Mouse (Mus musculus): ENCODE results near the gene Ptdss2. TPM values are rescaled to one million over a fixed set of nuclear protein-coding genes. Genes with fewer than 3 reads are reported as not detected.

Gene Ptdss2
- polyA plus RNA-seq, 1 experiment from 2014 or later, result 70.9 TPM

DNA sequence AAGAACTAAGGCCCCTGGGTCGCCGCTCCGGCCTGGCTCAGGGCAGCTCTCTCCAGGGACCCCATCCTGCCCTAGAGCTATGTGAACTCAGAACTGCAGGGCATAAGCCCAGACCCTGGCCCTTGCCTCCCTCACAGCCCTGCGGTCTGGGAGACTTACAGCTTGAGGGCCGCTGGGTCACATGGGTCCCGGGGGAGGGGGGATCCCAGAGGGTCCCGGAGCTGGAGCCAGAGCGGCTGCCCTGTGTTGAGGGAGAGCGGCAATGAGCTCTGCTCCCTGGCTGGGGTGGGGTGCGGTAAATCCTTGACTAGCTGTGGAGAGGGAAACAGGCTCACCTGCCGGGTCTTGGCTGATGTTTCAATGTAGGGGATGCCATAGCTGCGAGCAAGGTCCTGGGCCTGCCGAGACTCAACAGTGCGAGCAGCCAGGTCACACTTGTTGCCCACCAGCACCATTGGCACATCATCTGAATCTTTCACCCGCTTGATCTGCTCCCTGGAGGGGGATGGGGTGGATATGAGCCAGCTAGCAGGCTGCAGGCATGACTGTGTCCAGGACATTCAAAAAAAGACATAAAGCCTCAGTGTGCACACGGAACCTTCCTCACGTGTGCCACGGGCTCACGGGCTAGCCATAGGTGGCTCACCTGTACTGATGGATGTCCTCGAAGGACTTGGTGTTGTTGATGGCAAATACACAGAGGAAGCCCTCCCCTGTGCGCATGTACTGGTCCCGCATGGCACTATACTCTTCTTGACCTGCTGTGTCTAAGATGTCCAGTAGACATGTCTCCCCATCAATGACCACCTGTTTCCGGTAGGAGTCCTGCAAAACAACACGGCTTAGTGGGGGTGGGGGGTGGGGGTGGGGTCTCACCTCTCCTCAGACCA lies 69.9 kb downstream of the Ptdss2 start:
- Histone ChIP-seq H3K4me3 (ENCODE audit: low read depth, low read length) (no peak overlapping the region; the same call in 1 of the 2 replicates), H3K9ac (ENCODE audit: low read length) (no peak overlapping the region; the same call in 1 of the 2 replicates), H3K27ac (ENCODE audit: low read depth, low read length) (no peak overlapping the region), H3K9me3 (ENCODE audit: control insufficient read depth, low read length) (no peaks in the 10 kb centered on the region), H3K27me3 (ENCODE audit: control insufficient read depth, insufficient read depth, low read length) (no peaks in the 10 kb centered on the region), H3K4me1 (replicated peaks; ENCODE audit: control insufficient read depth, insufficient read depth, low read length) (peaks cover 10% of the 10 kb centered on the region), H3K4me2 (ENCODE audit: low read depth, low read length, severe bottlenecking) (peak overlapping the region; percentile 97; the same call in 1 of the 2 replicates), H3K36me3 (ENCODE audit: control insufficient read depth, insufficient read depth, low read length) (0 out of 2 replicates have a peak, but pooled peaks cover 2% of the 10 kb centered on the region)
- WGBS, result 91% methylated on average over 24 of the region's 24 CpGs
- no peak for ATAC-seq (replicated peaks; ENCODE audit: low FRiP score)
- DNase-seq (ENCODE audit: low spot score), result no peak

DNA sequence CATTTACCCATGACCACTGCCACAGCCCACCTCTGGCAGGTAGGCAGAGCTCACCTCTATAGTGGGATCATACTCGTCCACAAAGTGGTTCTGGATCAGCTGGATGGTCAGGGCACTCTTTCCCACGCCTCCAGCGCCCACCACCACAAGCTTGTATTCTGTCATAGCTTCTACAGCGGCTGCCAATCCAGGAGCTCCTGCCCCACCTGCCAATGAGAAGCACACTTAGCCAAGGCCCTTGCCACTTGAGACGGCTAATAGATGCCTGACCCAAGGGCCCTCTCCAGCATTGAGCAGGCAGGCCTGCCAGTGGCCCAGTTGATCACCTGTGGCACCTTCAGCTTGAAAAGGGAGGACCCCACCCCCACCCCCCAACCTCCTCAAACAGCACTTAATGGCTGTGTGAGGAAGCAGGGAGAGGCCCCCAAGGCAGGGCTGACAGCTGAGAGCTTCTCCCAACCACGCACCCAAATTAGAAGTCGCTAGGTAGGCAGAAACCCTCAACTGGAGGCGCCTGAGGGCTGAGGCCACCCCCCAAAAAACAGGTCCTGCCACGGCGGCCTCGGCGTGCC lies 70.7 kb downstream of the Ptdss2 start:
- no peak overlapping the region for H3K27ac ChIP-seq (ENCODE audit: low read depth, low read length)
- peak overlapping the region; percentile 93 for H3K9ac ChIP-seq (ENCODE audit: low read length)
- DNase-seq (ENCODE audit: low spot score), result no peak
- H3K9me3 ChIP-seq (ENCODE audit: control insufficient read depth, low read length), result no peaks in the 10 kb centered on the region
- H3K4me1 ChIP-seq (replicated peaks; ENCODE audit: control insufficient read depth, insufficient read depth, low read length), result peaks cover 10% of the 10 kb centered on the region
- peak overlapping the region; percentile 85 for H3K4me3 ChIP-seq (ENCODE audit: low read depth, low read length)
- H3K36me3 ChIP-seq (ENCODE audit: control insufficient read depth, insufficient read depth, low read length), result 0 out of 2 replicates have a peak, but pooled peaks cover 2% of the 10 kb centered on the region
- H3K4me2 ChIP-seq (ENCODE audit: low read depth, low read length, severe bottlenecking), result peak overlapping the region; percentile 97
- H3K27me3 ChIP-seq (ENCODE audit: control insufficient read depth, insufficient read depth, low read length), result no peaks in the 10 kb centered on the region
- ATAC-seq (replicated peaks; ENCODE audit: low FRiP score), result no peak
- 29% methylated on average over 12 of the region's 12 CpGs for WGBS

DNA sequence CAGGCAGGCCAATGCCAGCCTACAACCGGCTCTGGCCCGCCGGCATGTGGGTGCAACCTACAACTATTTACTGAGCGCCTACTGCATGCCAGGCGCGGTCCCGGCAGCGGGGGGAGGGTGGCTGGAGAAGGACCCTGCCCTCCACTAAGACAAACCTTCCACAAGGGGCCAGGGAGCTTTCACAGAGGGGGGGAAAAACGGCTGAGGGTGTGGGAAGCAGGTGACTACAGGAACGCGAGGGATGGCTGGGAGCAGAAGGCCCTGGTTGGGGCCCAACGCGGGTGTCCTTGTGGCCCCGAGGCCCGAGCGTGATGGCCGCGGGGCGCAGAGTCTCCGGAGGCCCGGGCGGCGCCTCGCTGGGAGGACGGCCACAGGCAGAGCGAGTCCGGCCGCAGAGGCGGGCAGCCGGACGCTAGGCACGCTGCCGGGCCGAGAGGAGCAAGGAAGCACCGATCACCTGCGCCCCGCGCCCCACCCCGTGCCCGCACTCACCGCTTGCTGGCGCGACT lies 71.2 kb downstream of the Ptdss2 start:
- peaks cover 10% of the 10 kb centered on the region for H3K4me1 ChIP-seq (replicated peaks; ENCODE audit: control insufficient read depth, insufficient read depth, low read length)
- no peak for DNase-seq (ENCODE audit: low spot score)
- H3K27me3 ChIP-seq (ENCODE audit: control insufficient read depth, insufficient read depth, low read length), result no peaks in the 10 kb centered on the region
- peak overlapping the region; percentile 97 for H3K4me2 ChIP-seq (ENCODE audit: low read depth, low read length, severe bottlenecking)
- H3K27ac ChIP-seq (ENCODE audit: low read depth, low read length), result peak overlapping the region; percentile 71; the same call in 1 of the 2 replicates
- 0 out of 2 replicates have a peak, but pooled peaks cover 2% of the 10 kb centered on the region for H3K36me3 ChIP-seq (ENCODE audit: control insufficient read depth, insufficient read depth, low read length)
- no peaks in the 10 kb centered on the region for H3K9me3 ChIP-seq (ENCODE audit: control insufficient read depth, low read length)
- peak overlapping the region; percentile 85 for H3K4me3 ChIP-seq (ENCODE audit: low read depth, low read length)
- WGBS, result 0% methylated on average over 34 of the region's 43 CpGs
- H3K9ac ChIP-seq (ENCODE audit: low read length), result peak overlapping the region; percentile 93
- ATAC-seq (replicated peaks; ENCODE audit: low FRiP score), result no peak; the same call in 1 of the 2 replicates

DNA sequence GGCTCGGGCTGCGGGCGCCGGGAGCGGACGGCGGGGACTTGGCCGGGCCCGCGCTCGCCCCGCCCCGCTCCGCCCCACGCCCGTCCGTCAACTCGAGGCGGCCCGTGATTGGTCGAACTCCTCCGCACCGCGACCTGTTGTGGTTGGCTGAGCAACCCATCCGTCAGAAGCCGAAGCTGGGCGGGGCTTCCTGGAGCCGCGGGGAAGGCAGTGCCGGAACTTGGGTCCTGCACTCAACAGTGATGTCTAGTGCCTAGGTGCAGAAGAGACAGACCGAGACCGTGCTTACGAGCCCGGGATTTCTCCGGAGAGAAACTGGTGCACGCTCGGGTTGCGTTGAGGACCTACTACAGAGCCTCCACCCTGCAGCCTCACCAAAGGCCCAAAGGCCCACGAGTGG lies 71.8 kb downstream of the Ptdss2 start, which contains the start of the genes Hras and Lrrc56:
Gene Hras, minus strand, starts transcription at position 58 of the 400 bp plus-strand sequence.
Gene Lrrc56, plus strand, starts transcription at position 210 of the 400 bp plus-strand sequence.
- Histone ChIP-seq H3K9me3 (ENCODE audit: control insufficient read depth, low read length) (no peaks in the 10 kb centered on the region), H3K4me1 (replicated peaks; ENCODE audit: control insufficient read depth, insufficient read depth, low read length) (peaks cover 10% of the 10 kb centered on the region), H3K4me3 (ENCODE audit: low read depth, low read length) (peak within 1 kb of the TSS; percentile 85), H3K27ac (ENCODE audit: low read depth, low read length) (peak within 1 kb of the TSS; percentile 71), H3K27me3 (ENCODE audit: control insufficient read depth, insufficient read depth, low read length) (no peaks in the 10 kb centered on the region), H3K9ac (ENCODE audit: low read length) (peak within 1 kb of the TSS; percentile 93), H3K36me3 (ENCODE audit: control insufficient read depth, insufficient read depth, low read length) (0 out of 2 replicates have a peak, but pooled peaks cover 2% of the 10 kb centered on the region), H3K4me2 (ENCODE audit: low read depth, low read length, severe bottlenecking) (peak within 1 kb of the TSS; percentile 97)
- ATAC-seq (replicated peaks; ENCODE audit: low FRiP score) (peak; percentile 94), DNase-seq (ENCODE audit: low spot score) (peak; percentile 99)
- under 1% methylated on average over 29 of the region's 39 CpGs for WGBS

DNA sequence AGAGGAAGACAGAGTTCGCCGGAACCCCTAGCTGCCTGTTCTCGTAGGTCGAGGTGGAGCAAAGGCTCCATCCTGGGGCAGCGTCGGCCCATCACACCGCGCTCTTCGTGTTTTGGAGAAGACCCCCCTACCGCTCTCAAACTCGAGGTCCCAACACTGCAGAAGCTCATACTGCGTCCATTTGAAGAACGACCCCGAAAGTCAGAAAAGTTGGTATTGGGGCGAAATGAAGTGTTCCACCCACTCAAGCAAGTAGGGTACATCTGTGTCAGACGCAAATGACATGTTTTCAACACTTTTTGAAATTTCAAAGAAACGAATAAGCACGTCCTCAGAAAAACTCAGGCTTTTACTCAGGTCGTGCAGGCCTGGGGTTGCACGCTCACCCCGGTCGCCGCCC lies 72.2 kb downstream of the Ptdss2 start:
- under 1% methylated on average over 23 of the region's 23 CpGs for WGBS
- Histone ChIP-seq H3K4me1 (replicated peaks; ENCODE audit: control insufficient read depth, insufficient read depth, low read length) (peaks cover 10% of the 10 kb centered on the region), H3K4me2 (ENCODE audit: low read depth, low read length, severe bottlenecking) (peak overlapping the region; percentile 97), H3K9me3 (ENCODE audit: control insufficient read depth, low read length) (no peaks in the 10 kb centered on the region), H3K4me3 (ENCODE audit: low read depth, low read length) (peak overlapping the region; percentile 85), H3K36me3 (ENCODE audit: control insufficient read depth, insufficient read depth, low read length) (0 out of 2 replicates have a peak, but pooled peaks cover 2% of the 10 kb centered on the region), H3K27ac (ENCODE audit: low read depth, low read length) (peak overlapping the region; percentile 64), H3K9ac (ENCODE audit: low read length) (peak overlapping the region; percentile 55), H3K27me3 (ENCODE audit: control insufficient read depth, insufficient read depth, low read length) (no peaks in the 10 kb centered on the region)
- ATAC-seq (replicated peaks; ENCODE audit: low FRiP score), result no peak
- DNase-seq (ENCODE audit: low spot score), result no peak

DNA sequence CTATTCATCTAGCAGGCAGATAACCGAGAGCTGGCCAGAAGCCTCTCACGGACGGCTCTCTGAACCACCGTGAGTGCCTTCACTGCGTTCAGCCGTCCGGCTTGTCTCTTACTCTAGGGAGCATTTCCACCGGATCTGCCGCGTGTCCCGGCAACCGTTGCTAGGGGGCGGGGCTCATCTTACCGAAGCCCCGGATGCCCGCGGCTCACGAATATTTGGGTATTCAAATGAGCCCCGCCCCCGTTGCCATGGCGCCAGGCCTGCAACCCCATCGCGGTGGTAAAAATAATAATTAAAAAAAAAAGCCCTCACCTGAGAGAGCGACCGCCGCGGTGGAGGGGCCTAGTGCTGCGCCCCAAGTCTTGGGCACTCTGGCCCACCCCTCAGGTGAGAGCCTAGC lies 72.6 kb downstream of the Ptdss2 start:
- Histone ChIP-seq H3K4me2 (ENCODE audit: low read depth, low read length, severe bottlenecking) (peak overlapping the region; percentile 97), H3K9me3 (ENCODE audit: control insufficient read depth, low read length) (no peaks in the 10 kb centered on the region), H3K27ac (ENCODE audit: low read depth, low read length) (peak overlapping the region; percentile 64), H3K9ac (ENCODE audit: low read length) (peak overlapping the region; percentile 55), H3K27me3 (ENCODE audit: control insufficient read depth, insufficient read depth, low read length) (no peaks in the 10 kb centered on the region), H3K4me1 (replicated peaks; ENCODE audit: control insufficient read depth, insufficient read depth, low read length) (peaks cover 10% of the 10 kb centered on the region), H3K36me3 (ENCODE audit: control insufficient read depth, insufficient read depth, low read length) (0 out of 2 replicates have a peak, but pooled peaks cover 1% of the 10 kb centered on the region), H3K4me3 (ENCODE audit: low read depth, low read length) (peak overlapping the region; percentile 85)
- DNase-seq (ENCODE audit: low spot score), result peak; percentile 98
- under 1% methylated on average over 28 of the region's 28 CpGs for WGBS
- peak; percentile 43 for ATAC-seq (replicated peaks; ENCODE audit: low FRiP score)

DNA sequence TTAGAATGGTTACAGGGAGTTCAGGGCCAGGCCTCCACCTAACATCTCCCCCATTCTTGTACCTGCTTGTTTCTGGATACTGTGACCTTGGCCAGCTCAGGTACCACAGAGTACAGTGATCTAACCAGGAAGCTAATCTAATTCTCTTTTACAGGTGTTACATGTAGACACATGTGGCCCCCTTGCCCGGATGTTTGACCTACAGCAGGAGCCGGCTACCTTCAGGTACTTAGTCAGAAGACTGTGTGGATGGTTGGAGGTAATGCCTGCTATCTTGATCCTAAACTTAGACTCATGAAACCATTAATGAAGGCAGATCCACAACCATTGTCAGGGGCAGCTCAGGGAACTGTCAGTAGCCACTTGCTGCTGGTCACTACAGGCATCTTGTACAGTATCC lies 73.6 kb downstream of the Ptdss2 start:
- no peak overlapping the region for H3K27ac ChIP-seq (ENCODE audit: low read depth, low read length)
- DNase-seq (ENCODE audit: low spot score) (no peak), ATAC-seq (replicated peaks; ENCODE audit: low FRiP score) (no peak)
- H3K4me3 ChIP-seq (ENCODE audit: low read depth, low read length), result no peak overlapping the region
- no peaks in the 10 kb centered on the region for H3K27me3 ChIP-seq (ENCODE audit: control insufficient read depth, insufficient read depth, low read length)
- 96% methylated on average over 2 of the region's 2 CpGs for WGBS
- no peak overlapping the region for H3K9ac ChIP-seq (ENCODE audit: low read length)
- H3K36me3 ChIP-seq (ENCODE audit: control insufficient read depth, insufficient read depth, low read length), result no peaks in the 10 kb centered on the region
- no peaks in the 10 kb centered on the region for H3K9me3 ChIP-seq (ENCODE audit: control insufficient read depth, low read length)
- peaks cover 10% of the 10 kb centered on the region for H3K4me1 ChIP-seq (replicated peaks; ENCODE audit: control insufficient read depth, insufficient read depth, low read length)
- H3K4me2 ChIP-seq (ENCODE audit: low read depth, low read length, severe bottlenecking), result no peak overlapping the region

DNA sequence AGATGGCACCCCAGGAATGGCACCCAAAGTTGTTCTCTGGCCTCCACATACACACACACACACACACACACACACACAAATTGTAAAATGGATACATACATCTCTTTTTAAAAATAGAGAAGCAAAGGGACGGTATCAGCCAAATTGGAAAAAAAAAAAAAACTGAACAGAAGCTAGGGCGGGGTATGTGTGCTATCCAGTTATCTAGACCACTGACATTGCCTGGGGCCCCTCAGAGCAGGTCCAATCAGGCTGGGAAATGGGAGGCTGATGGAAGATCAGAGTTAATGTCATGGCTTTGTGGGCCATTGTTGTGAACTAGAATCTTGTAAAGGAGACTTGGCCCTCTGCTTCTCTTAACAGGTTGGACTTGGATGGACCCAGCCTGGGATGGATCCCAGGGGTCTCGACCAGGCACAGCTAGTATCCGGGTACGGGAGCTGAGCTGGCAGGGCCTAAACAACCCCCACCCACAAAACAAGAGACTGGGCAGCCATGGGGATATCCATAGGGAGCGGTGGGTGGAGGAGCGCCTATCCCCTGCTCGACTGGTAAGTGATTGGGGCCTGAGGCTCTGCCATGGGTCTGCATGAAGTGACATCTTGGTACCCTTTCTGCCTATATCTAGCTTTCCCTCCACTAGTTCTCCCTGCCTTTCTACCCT lies 74.6 kb downstream of the Ptdss2 start:
- H3K27me3 ChIP-seq (ENCODE audit: control insufficient read depth, insufficient read depth, low read length), result no peaks in the 10 kb centered on the region
- ATAC-seq (replicated peaks; ENCODE audit: low FRiP score) (no peak), DNase-seq (ENCODE audit: low spot score) (no peak)
- H3K4me1 ChIP-seq (replicated peaks; ENCODE audit: control insufficient read depth, insufficient read depth, low read length), result peaks cover 10% of the 10 kb centered on the region
- H3K9ac ChIP-seq (ENCODE audit: low read length), result no peak overlapping the region
- no peak overlapping the region for H3K4me3 ChIP-seq (ENCODE audit: low read depth, low read length)
- 89% methylated on average over 8 of the region's 8 CpGs for WGBS
- H3K27ac ChIP-seq (ENCODE audit: low read depth, low read length), result no peak overlapping the region
- no peak overlapping the region for H3K4me2 ChIP-seq (ENCODE audit: low read depth, low read length, severe bottlenecking)
- no peaks in the 10 kb centered on the region for H3K9me3 ChIP-seq (ENCODE audit: control insufficient read depth, low read length)
- no peaks in the 10 kb centered on the region for H3K36me3 ChIP-seq (ENCODE audit: control insufficient read depth, insufficient read depth, low read length)

Measured in forebrain, embryonic 11.5 days (tissue).